Mouse (Mus musculus): ENCODE measurements at regions not wholly inside any gene's neighbourhood (a gene's known extent, or its start where the extent isn't known, plus 50 kb on each side); places are given as distances from the start of the nearest gene placed in this dataset.

GRCm38 (mm10) chr15:6983320-6983719, 107.1 kb upstream of the Lifr start:
- TF ChIP-seq CTCF (IDR thresholded peaks at IDR 0.05; ENCODE audit: insufficient read depth, low read depth, low read length) (no peak), POLR2A (IDR thresholded peaks at IDR 0.05; ENCODE audit: insufficient read depth, low read depth, low read length) (no peak)

Measured in olfactory bulb, adult 2 months (tissue).